Mouse (Mus musculus): ENCODE results near the gene S100pbp.
"Not testable (repeated sequence)": the region's sequence is repeated elsewhere in the genome, so short reads cannot be mapped to it uniquely, and the experiment has no call there.

The S100pbp gene

GRCm38 (mm10) chr4:129221097-129222010 lies 31.8 kb upstream of the S100pbp start:
- DNase-seq (ENCODE audit: low spot score in 2 of 2) = no peak

GRCm38 (mm10) chr4:129220376-129221089 lies 31.0 kb upstream of the S100pbp start:
- DNase-seq (ENCODE audit: low spot score in 2 of 2) = no peak

GRCm38 (mm10) chr4:129219198-129219597 lies 29.7 kb upstream of the S100pbp start:
- DNase-seq (ENCODE audit: low spot score in 2 of 2) = no peak

- no peak for DNase-seq (ENCODE audit: low spot score in 2 of 2)
Observed at GRCm38 (mm10) chr4:129218569-129219175, 29.1 kb upstream of the S100pbp start.

- DNase-seq (ENCODE audit: low spot score in 2 of 2) = not testable (repeated sequence)
Observed at GRCm38 (mm10) chr4:129212486-129212885, 23.0 kb upstream of the S100pbp start.

- no peak for DNase-seq (ENCODE audit: low spot score in 2 of 2)
Observed at GRCm38 (mm10) chr4:129211461-129211860, 21.9 kb upstream of the S100pbp start.

GRCm38 (mm10) chr4:129209504-129209903 lies 20.0 kb upstream of the S100pbp start:
- DNase-seq (ENCODE audit: low spot score in 2 of 2) = no peak

- no peak for DNase-seq (ENCODE audit: low spot score in 2 of 2)
Observed at GRCm38 (mm10) chr4:129206792-129207191, 17.3 kb upstream of the S100pbp start.

GRCm38 (mm10) chr4:129204655-129205054 lies 15.1 kb upstream of the S100pbp start:
- no peak for DNase-seq (ENCODE audit: low spot score in 2 of 2)

- DNase-seq (ENCODE audit: low spot score in 2 of 2) = no peak
Observed at GRCm38 (mm10) chr4:129197514-129197913, 8.0 kb upstream of the S100pbp start.

GRCm38 (mm10) chr4:129194280-129194679 lies 4.8 kb upstream of the S100pbp start:
- no peak for DNase-seq (ENCODE audit: low spot score in 2 of 2)

- DNase-seq (ENCODE audit: low spot score in 2 of 2) = no peak
Observed at GRCm38 (mm10) chr4:129191691-129192090, 2.2 kb upstream of the S100pbp start.

- DNase-seq (ENCODE audit: low spot score in 2 of 2) = peak in 1 of 2 experiments; percentile 21
Observed at GRCm38 (mm10) chr4:129190538-129190937, 1.0 kb upstream of the S100pbp start.

GRCm38 (mm10) chr4:129188803-129189541 lies 555 bp downstream of the S100pbp start:
- peak; percentile 73 for DNase-seq (ENCODE audit: low spot score in 2 of 2)

GRCm38 (mm10) chr4:129188041-129188659 lies 1.4 kb downstream of the S100pbp start:
- no peak for DNase-seq (ENCODE audit: low spot score in 2 of 2)

GRCm38 (mm10) chr4:129179560-129179959 lies 10.0 kb downstream of the S100pbp start:
- DNase-seq (ENCODE audit: low spot score in 2 of 2) = no peak

- DNase-seq (ENCODE audit: low spot score in 2 of 2) = no peak
Observed at GRCm38 (mm10) chr4:129172529-129172928, 17.0 kb downstream of the S100pbp start.

GRCm38 (mm10) chr4:129161581-129162255 lies 27.8 kb downstream of the S100pbp start:
- DNase-seq (ENCODE audit: low spot score in 2 of 2) = no peak

- no peak for DNase-seq (ENCODE audit: low spot score in 2 of 2)
Observed at GRCm38 (mm10) chr4:129161076-129161475, 28.5 kb downstream of the S100pbp start.

GRCm38 (mm10) chr4:129158549-129158948 lies 31.0 kb downstream of the S100pbp start:
- DNase-seq (ENCODE audit: low spot score in 2 of 2) = no peak

GRCm38 (mm10) chr4:129157541-129157940 lies 32.0 kb downstream of the S100pbp start:
- no peak for DNase-seq (ENCODE audit: low spot score in 2 of 2)

Data from frontal cortex, postnatal 10 days (tissue).